Mouse (Mus musculus) left cerebral cortex, postnatal 25 days (tissue): Measurements from ENCODE around the gene Phlda3. TPM values are rescaled to one million over a fixed set of nuclear protein-coding genes. Genes with fewer than 3 reads are reported as not detected.

Experiments used
- DNase-seq, 2 experiments: peaks; one replicate each; pipeline ENCODE4 v3.0.0; 2022; ENCODE audit warnings: low spot score in 2 of 2, mixed read lengths in 1 of 2
- intact Hi-C: fragments of 180-260 bp; cut with DNase I; formaldehyde crosslinking; loops from one replicate; pipeline ENCODE4 v1.15.1; 2025
- total RNA-seq, 2 experiments: library from RNA; stranded (reverse); gene quantifications; 2 replicates each; pipeline ENCODE4 v1.2.3; 2021

The Phlda3 gene
- total RNA-seq, 2 experiments from 2014 or later, result 20.0 to 20.3 TPM

GRCm38 (mm10) chr1:135818481-135819086, 52.7 kb downstream of the Phlda3 start, which contains the start of gene Lad1:
Gene Lad1 (plus strand): TSS chr1:135818598.
- no peak for DNase-seq
- intact Hi-C loops, result no loop called here

Other genes with a start within 250 kb of the Phlda3 start
- gene Nav1, start 158.8 kb upstream of the Phlda3 start, total RNA-seq, result 10 to 100 TPM; 70.1 to 71.4 TPM
- 100 to 1,000 TPM; 179 to 206 TPM for gene Csrp1, start 46.1 kb upstream of the Phlda3 start, total RNA-seq
- 1 to 10 TPM; 2.5 to 3.4 TPM for gene Tnni1, start 13.3 kb downstream of the Phlda3 start, total RNA-seq
- gene Lad1, start 52.5 kb downstream of the Phlda3 start, total RNA-seq, result 1 to 10 TPM; 1.1 TPM
- gene Tnnt2, start 70.2 kb downstream of the Phlda3 start, total RNA-seq, result 1 to 10 TPM; 3.9 to 6.3 TPM
- under 1 TPM; 0.21 to 0.50 TPM for gene Pkp1, start 153.1 kb downstream of the Phlda3 start, total RNA-seq
- 10 to 100 TPM in 1 of 2 experiments, 1 to 10 TPM in 1; 9.2 to 11.4 TPM for gene Igfn1, start 240.2 kb downstream of the Phlda3 start, total RNA-seq
- gene Tmem9, start 242.0 kb downstream of the Phlda3 start, total RNA-seq, result 10 to 100 TPM; 63.3 to 65.0 TPM